Mouse (Mus musculus) regulatory T cell (primary cell): ENCODE measurements around the gene Lgals9.

Source experiments
- in situ Hi-C: fragments of 300-600 bp; cut with MboI, MseI; formaldehyde crosslinking; loops from one replicate; pipeline ENCODE4 v1.15.1; 2025; ENCODE audit warnings: high pct_unique_total_duplicates

The Lgals9 gene

DNA sequence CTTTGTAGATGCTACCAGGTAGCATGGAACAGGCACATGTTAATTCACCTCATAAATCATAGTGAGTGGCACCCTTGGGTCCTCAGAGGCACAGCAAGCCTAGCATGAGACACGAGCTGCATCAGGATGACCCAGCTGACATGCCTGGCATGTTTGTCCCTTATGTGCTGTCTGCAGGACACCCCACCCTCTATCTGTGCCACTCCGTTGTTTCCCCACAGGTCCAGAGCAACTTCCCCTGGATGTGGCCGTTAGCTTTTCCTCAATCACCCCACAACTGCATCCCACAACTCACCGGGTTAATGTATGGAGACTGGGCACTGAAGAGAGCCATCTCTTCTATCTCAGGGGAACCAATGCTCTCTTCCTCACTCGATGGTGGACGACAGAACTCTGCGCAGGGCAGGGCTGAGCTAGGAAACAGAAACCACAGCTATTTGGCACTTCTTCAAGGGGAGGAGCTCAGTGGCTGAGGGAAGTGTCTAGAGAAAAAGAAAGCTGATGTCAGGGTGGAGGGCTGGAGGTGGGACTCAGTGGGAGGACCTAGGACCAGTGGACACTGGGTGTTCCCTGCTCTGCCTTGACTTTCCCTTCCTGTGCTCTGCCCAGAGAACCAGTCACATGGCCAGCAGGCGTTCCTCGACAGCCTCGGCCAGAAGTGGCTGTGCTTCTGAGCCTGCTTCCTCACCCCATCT is at the start of gene Lgals9:
Gene Lgals9, minus strand, starts transcription at position 464 of the 695 bp plus-strand sequence.
- in situ Hi-C loops, result no loop called here

DNA sequence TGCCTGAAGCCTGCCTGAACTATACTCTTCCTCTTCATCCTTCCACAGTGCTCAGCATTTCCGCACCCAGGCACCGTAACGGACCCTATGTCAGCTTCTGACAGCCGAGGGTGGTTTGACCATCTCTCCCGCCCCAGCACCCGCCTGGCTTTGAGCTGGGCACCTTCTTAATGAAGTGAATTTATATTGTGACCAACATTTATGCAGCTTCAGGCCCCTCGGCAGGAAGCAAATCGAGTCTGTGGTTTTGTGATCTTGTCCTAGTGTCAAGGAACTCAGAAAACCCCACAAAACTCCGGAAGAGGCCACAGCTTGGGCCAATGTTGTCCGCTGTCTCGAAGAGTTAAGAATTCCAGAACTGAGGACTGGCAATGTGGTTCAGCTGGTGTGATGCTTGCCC is 48.9 kb upstream of the Lgals9 start:
- in situ Hi-C loops, result loop anchor here (5.0 kb wide), 2 partner anchors 69 to 179 kb away; no protein-coding TSS in a partner anchor

DNA sequence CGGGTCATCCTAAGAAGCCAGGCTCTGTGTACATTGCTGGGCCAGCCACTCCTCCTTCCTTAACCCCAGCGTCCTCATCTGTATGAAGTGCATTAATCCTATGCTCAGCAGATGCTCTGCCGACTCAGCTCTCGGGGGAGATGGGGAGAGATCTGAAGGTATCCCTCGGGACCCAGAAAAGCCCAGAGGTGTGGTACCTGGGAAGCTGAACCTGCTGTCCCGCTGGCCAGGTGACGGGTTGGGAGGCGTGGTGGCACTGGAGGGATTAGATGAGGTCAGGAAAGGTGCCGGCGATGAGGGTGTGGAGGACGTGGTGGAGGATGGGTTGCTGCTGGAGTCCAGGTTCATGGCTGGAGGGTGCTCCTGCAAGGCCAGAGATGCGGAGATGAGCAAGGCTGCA is 48.3 kb upstream of the Lgals9 start:
- in situ Hi-C loops, result loop anchor here (5.0 kb wide), 2 partner anchors 69 to 179 kb away; no protein-coding TSS in a partner anchor

DNA sequence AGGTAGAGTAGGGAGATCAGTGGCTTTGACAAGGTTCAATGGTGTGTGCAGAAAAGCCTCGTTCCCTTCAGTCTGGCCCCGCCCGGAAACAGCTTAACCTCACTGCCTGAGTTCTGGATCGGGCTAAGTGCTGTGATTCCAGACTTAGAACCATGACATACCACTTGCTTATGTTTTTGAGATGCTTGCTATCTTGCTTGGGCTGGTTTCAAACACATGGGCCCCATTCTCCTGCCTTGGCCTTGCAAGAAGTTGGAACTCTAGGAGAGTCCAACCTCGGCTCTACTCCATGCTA is 46.7 kb upstream of the Lgals9 start:
- in situ Hi-C loops, result loop anchor here (5.0 kb wide), 2 partner anchors 71 to 181 kb away; no protein-coding TSS in a partner anchor

DNA sequence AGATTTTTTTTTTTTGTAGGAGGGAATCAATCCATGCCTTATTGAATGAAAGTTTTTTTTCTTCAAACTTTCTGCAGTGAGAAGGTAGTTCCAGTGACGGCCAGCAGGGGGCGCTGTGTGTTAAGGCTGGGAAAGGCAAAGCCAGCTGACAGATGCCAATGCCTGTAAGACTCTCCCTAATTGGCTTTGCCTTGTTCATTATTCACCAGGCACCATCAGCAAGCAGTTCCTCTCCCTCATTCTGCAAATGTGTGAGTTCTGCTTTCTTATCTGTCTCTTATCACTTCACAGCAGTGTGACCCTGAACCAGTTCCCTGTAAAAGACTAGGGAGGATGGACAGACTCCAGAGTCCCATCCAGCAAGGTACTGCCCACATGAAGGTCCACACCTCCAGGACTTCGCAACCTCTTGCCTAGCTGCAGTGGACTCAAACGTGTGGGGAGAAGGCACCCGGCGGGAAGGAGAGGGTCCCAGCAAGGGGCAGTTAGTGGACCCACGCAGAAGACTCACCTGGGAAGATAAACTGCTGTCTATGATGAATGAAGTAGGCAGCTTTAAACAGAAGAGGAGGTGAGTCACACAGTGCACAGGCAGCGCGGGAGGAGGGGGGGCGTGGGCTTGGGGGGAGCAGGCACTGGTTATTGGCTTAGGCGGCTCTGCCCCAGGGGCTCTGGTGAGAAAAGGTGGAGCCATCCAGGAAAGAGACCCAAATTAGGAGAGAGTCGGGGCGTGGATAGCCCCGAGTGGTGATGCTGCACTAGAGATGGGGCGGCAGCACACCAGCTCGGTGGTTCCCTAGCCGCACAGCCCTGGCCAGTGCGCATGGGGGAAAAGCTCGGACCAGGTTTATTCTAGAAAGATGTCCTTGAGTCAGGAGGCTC is 46.1 kb upstream of the Lgals9 start:
- in situ Hi-C loops, result loop anchor here (5.0 kb wide), 2 partner anchors 71 to 181 kb away; no protein-coding TSS in a partner anchor

DNA sequence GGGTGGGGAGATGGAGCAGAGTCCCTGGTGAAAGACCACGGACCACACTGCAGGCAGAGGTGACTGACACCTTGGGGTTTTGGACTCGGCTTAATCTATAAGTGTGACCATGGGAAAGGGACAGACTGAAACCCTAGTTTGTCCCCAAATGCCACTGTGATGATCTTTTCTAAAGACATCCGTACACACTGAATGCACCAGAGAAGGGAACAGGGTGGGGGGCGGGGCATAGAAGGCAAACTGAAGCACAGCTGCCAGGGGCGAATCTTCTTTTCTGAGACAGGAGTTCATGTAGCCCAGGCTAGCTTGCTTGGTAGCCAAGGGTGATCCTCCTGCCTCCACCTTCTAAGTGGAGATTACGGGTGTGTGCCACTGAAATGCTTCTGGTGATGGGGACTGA is 39.0 kb upstream of the Lgals9 start:
- in situ Hi-C loops, result no loop called here

DNA sequence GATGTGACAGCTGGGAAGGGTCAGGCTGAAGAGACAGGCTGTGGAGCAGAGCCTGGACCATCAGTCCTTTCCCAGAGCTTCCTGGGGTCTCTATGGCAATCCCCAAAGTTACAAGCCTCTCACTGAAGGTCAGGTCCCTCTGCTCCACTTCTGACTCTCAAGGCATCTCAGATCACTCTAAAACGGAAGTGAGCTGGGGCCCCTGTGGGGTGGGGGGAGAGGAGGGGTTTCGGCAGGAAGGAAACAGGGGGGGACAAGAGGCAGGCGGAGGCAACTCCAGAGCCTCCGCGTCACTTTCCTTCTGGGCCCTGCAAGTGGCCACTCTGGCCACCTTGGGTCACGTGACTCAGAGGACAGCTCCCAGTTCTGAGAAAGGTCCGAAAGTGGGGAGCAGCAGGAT is 38.6 kb upstream of the Lgals9 start:
- in situ Hi-C loops, result no loop called here

DNA sequence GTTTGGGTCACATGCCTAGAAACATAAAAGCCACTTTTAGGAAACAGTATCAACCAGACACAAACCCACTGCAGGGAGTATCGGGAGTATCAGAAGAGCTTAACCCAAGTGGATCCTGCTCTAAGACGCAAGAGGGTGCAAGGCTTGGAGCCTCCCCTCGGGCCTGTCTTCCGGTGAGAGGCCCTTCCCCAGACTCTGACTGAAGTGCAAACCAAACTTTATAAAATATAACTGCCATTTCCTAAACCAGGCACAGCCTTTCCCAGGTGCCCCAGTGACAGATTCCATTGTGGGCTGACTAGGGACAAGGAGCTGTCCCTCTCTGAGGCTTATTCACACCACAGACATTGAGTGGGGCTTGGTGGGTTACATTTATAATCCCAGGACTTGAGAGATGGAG is 38.1 kb upstream of the Lgals9 start:
- in situ Hi-C loops, result no loop called here

DNA sequence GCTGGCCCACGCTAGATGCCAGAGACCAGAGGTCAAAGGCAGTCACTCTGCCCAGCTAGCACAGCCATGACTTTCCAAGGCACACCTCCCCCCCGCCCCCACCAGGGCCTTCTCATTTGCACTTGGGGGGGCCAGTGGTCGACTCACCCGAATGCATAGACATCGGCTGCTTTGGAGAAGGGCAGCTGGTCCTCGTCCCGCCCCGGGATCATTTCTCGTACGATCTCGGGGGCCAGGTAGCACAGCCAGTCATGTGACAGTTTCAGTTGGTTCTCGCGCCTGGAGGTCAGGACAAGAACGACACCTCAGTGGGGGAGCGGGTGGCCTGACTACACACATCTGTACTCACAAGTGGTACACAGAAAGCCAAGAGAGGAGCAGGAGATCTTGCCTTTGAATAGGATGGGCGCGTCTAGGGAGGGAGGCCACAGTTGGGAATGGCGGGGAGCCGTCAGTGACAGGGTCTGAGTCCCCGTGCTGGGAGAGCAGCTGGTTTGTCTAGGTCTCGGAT is 35.8 kb upstream of the Lgals9 start:
- in situ Hi-C loops, result no loop called here

DNA sequence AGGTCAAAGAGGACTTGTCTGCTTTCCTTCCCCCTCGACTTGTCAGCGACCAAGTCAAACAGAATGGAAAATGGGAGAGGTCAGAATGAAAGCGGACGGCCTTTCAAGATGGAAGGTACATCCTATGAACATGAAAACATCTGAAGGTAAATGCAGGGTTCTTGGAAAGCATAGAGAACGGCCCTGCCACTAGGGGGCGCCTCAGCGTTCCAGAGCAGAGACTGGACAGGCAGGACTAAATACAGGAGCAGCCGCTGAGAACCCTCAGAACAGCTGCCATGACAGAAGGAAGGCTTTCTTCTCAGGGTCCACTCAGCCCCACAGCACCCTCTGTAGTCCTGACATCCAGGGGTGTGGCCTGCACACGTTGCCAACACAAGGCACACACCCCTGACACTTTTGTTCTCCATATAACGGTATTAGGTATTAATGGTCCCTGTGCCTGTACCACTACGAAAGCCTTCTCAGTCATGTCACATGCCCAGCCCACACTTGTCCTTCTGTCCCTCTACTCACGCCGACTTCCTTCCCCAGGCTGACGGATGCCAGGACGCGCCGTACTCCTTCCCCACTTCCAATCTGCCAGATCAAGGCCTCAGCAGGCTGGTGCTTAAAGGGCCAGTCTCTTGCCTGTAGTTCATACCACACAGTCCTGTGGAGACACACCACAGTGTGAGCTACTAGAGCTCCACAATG is 35.2 kb upstream of the Lgals9 start:
- in situ Hi-C loops, result no loop called here

DNA sequence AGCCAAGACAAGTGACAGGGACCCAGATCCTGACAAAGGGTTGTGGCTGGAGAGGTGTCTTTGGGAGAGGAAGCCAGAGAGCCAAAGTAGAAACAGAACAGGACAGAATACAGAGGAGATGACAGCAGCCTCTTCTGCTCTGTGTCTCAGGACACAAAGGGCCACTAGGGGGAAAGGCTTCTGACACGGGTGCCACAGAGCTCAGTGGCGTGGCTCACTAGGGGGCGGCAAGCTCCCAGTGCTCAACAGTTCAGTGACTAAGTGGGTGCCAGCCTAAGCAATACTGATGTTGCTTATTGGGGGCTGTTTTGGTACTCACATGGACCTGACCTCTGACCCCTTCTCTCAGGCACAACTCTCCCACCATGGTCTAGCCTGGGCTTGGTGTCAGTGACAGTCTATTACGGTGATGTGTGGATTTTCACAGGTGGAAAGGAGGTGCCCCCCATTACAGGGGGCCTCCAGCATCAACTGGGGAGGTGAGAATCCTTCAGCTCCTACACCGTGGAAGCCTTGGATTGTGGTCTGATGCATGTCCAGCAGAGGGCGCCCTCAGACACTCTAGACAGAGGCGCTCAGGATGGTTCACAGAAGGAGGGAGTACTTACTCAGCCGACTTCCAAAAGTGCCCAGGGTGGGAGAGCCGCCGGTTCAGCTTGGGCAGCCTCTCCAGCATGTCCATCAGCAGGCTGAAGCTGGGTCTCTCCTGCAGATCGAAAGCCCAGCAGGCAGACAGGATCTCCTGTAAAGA is 34.4 kb upstream of the Lgals9 start:
- in situ Hi-C loops, result no loop called here

DNA sequence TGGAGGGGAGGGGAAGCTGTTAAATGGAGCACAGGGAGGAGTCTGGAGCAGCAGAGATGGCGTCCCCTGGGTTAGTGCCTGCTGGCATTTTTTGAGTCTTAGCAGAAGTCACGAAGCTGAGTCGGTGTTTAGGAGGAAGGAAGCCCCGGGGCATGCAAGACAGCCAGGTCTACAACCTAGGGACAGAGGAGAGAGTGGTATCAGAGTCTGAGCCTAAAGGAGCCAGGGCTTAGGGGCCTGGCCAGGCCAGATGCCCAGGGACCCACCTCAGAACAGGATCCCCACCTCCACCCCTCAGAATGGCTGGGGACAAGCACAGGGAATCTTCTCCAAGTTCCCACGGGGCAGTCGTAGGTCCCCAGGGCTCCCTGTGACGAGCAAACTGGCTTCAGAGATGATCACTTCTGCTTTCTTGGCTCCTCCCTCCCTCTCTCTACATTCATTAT is 32.4 kb upstream of the Lgals9 start:
- in situ Hi-C loops, result no loop called here

DNA sequence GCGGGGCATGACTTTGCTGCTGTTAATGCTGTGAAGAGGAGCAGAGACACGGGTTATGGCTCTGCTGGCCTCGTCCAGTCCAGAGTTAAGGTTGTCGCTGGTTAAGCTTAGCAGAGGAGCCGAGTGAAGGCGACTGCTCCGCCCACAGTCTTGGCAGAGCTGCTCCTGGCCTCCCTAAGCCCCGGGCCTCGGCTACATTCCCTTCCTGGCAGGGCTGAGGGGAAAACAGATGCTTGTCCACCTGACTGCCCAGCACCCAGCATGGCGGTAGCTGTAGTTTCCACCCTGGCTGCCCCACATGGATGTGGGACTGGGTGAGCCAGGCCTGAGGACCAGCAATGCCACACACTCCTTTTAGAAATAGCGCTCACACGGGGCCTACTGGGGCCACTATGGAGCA is 31.5 kb upstream of the Lgals9 start:
- in situ Hi-C loops, result no loop called here

DNA sequence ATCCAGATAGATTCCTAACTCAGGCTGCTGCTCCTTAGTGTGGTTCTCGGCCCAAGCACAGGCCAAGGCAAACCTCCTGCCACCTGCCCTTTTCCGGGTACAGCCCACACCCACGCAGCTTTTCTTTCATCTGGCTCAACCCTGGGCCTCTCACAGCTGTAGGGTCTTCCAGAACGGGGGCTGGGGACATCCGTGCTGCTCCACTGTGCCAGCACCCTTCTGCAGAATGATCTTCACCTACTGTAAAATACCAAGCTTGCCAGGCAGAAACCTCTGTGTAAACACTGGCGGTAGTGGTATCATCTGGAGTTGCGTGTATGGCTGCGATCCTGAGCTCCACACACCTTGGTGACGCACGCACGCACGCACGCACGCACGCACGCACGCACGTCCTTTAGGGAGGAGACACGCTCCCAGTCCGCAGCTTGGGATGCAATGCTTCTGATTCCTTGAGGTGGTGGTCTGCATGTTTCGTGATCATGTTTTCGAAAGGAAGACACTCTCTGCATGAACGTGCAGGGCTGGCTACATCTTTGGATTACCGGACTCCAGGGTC is 31.0 kb upstream of the Lgals9 start:
- in situ Hi-C loops, result no loop called here

DNA sequence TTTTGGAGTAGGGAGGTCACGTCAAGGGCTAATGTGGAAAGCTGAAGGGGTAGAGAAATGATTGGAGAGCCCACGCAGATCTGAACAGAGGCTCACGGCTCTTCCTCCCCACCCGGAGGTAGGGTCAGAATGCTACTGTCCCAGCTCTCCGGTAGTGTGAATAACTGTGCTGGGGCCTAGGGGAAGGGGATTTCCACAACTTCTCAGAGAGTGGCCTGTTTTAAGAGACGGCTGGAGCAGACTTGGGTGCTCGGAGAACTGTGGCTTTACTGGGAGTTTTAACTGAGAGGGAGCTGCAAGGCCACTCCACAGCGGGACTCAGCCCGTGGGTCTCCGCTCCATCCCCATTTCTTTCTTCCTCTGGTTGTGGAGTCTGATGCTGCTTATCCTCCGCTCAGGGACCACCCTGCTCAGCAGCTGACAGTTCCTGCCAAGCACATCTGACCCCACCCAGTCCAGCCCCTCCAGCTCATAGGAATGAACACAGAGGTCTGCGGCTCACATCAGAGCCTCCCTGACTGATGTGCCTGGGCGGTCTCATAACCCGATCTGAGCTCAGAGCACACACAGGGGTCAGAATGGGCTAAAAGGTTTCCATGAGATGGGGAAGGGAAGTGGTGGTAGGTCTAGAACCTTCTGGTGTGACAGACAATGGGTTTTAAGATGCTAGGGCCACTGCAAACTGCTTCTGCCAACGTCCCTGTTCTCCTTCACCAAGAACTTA is 30.0 kb upstream of the Lgals9 start:
- in situ Hi-C loops, result no loop called here

DNA sequence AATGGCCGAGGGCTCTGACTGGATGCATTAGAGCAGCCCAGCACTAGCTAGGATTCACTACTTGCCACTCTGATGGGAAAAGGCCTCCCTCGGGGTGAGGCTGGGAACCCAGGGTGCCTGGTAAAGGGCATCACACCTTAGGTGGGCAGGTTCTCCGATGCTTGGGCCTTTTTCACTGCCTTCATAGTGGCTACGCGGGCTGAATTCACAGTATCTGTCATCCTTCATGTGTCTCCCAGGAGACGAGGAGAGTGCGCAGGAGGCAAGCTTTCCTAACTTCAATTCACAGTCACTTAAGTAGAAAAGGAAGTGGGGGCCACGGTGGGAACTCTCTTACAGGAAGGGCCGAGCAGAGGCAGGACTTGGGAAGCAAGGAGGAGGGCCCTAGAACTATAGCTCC is 29.1 kb upstream of the Lgals9 start:
- in situ Hi-C loops, result no loop called here

DNA sequence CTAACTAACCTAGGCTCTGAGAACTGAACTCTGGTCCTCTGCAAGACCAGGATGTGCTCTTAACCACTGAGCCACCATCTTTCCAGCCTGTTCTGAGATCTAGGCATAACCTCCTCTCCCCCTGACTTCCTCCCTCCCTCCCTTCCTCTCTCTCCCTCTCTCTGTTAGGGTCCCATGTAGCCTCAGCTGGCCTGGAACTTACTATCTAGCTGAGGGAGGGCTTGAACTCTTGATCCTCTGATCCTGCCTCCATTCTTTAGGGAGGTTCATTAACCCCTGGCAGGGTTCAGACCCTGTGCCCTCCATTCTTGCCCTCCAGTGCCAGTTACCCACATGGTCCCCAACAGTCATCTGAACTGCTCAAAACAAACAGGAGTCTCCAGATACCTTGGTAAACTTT is 28.3 kb upstream of the Lgals9 start:
- in situ Hi-C loops, result no loop called here

DNA sequence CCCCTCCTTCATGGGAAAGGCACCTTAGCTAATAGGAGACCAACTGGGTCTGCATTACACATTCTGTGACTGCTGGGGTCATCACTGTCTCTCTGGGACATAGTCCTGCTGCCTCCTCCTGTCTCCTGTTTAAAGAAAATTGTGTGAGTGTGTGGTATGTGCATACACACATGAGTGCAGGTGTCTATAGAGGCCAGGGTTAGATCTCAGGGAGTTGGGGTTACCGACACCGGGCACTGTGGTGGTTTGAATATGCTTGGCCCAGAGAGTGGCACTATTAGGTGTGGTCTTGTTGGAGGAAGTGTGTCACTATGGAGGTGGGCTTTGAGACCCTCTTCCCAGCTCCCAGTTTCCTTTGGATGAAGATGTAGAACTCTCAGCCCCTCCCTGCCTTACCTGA is 27.8 kb upstream of the Lgals9 start:
- in situ Hi-C loops, result no loop called here

DNA sequence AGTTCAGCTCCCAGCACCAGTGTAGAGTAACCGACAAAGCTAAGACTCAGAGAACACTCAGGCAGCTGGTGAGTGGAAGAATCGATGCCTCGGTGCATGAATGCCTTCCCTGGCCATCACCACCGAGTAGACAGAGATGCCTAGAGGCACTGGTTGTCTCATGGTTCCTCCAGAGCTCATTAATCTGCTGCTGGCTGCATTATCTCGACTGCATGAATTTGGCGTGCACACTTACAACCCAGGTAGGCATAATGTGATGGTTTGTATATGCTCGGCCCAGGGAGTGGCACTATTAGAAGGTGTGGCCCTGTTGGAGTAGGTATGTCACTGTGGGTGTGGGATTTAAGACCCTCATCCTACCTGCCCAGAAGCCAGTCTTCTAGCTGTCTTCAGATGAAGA is 24.1 kb upstream of the Lgals9 start:
- in situ Hi-C loops, result no loop called here

DNA sequence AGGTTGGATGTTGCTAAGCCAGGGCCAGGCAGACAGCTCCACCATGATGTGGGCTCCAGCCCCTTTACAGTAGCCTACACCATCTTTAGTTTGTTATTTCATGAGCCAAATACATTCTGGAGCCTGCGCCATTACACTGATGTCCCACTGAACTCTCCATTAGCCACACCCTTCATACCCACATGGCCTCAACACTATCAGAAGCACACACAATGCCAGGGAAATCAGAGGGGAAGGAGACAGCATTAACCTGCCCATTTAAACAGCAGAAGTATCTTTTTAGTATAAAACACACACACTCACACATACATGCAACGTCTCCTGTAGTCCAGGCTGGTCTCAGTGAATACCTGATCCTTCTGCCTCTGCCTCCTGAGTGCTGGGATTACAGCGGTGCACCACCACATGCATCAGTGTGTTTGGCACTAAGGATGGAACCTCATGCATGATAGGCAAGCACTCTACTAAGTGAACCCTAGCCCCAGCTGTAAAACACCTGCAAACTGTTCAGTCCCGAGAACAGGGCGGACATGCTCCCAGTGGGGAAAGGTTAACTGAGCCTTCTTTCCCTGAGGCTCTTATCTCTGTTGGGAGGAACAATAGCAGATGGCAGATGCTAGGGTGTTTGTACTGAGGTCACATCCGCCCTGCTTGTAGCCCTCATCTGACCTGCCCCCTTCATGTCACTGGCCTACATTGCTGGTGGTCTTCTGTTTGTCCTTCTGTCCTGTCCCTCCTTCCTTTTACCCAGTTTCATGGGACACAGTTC is 23.4 kb upstream of the Lgals9 start:
- in situ Hi-C loops, result no loop called here
